Mouse (Mus musculus): ENCODE data around the gene Wfdc17. TPM values are rescaled to one million over a fixed set of nuclear protein-coding genes. Genes with fewer than 3 reads are reported as not detected.

The Wfdc17 gene
- not detected for total RNA-seq (2021)
- long read RNA-seq, experiment 1 = 0 reads
- long read RNA-seq, experiment 2 = 0 reads

DNA sequence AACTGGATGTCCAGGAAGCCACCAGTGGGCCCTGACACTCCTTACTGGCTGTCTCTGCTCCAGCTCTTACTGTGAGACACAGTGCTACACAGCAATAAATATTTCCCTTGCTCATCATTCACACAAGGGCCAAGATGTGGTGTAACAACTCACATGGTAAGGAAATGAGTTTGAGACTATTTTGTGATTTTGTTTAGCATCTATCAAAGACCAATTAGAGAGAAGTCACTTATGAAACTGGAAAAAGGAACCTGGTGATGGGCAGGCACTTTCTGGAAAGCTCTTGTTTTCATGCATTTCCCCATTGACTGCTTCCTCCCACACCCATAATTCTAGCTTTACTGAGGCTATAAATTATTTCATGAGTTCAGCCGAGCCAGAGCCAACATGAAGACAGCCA lies at the start of gene Wfdc17:
TSS of gene Wfdc17 (plus strand) at position 287 of the 400 bp plus-strand sequence.
- no peak for DNase-seq (ENCODE audit: low spot score in 2 of 2)

DNA sequence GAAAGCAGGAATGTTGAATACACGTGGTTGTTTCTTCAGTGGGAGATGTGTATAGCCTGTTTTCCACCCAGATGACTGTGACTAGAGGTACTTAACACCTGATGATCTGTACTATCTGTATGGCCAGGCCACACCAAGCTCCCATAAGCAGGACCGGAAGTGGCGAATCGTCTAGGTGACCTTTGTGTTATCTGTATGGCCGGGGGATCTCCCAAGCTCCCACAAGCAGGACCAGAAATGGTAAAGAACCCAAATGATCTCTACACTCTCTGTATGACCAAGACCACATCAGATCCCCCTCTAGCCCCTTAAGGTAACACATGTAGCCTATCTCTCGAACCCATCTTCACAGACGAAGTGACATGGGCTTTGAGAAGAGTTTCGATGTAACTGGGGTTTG lies 49.2 kb upstream of the Wfdc17 start:
- DNase-seq (ENCODE audit: low spot score in 2 of 2) = no peak

- DNase-seq (ENCODE audit: low spot score in 2 of 2) = no peak
Observed at GRCm38 (mm10) chr11:83657508-83657907, 46.3 kb upstream of the Wfdc17 start.

DNA sequence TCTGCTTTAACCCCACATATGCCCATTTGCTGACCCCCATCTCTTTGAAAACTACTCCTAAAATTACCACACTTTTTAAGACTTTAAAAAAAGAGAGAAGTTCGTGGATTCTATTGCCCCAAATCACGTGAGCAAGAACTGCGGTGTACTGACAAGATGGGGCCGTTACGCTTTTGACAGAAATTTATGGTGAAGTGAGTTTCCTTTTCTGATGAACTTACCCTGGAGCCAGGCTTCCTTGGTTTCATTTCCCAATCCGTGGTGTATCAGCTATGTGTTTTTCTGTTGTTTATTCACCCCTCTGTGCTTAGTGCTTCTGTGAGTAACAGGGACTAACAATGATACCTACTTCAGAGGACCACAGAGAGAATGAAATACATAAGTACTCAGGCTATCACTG lies 45.0 kb upstream of the Wfdc17 start:
- no peak for DNase-seq (ENCODE audit: low spot score in 2 of 2)

- no peak for DNase-seq (ENCODE audit: low spot score in 2 of 2)
Observed at GRCm38 (mm10) chr11:83662204-83662603, 41.6 kb upstream of the Wfdc17 start, which contains the start of gene Ccl4. TSS of gene Ccl4 (plus strand) at chr11:83662584.

DNA sequence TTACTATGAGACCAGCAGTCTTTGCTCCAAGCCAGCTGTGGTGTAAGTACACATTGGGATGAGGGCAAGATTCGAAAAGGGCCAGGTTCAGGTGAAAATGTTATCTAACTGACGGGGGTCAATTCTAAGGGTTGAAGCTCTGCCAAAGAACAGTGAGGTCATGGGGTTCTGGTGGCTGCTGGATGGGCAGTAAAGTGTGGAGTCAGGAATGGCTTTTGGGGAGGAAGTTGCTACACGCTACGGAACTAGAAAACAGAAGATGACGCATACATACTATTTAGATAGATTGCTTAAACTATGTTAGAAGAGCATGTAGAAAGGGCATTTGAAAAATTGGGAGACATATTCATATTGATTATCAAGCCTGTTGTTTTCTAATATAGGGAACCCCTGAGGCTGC lies 40.3 kb upstream of the Wfdc17 start:
- no peak for DNase-seq (ENCODE audit: low spot score in 2 of 2)

DNA sequence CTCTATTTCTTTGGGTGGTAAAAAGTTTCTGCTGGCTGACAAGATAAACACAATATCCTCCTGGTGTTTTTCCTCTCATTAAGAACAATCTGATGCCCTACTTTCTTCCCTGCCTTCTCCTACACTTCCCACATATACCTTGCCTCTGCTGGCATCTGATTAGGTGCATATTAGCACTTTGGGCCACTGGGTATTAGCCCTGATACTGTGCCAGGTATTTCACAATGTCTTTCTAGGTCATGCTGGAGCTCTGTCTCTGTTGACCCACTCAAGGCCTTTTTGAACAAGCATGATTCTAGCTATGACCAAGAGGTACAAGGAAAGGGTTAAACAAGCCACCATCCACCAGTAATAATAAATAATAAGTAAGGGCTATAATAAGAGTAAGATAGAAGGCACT lies 32.0 kb upstream of the Wfdc17 start:
- no peak for DNase-seq (ENCODE audit: low spot score in 2 of 2)

DNA sequence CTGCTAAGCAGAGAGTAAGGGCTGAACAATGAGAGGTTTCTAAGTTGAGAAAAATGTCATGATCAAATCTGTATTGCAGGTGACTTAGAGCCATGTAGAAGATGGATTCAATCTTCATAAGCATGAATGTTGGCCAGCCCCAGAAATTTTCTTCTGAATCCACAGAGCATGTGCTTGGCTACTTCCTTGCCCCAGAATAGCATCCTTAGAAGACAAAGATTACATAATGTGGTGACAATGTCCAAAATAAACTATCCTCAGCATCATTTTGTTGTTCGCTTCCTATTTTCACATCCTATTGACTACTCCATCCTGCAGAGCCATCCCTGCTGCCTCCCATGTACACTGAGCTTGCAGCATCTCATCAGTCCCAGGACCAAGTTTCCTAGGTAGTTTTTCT lies 28.1 kb upstream of the Wfdc17 start:
- no peak for DNase-seq (ENCODE audit: low spot score in 2 of 2)

- DNase-seq (ENCODE audit: low spot score in 2 of 2) = no peak
Observed at GRCm38 (mm10) chr11:83689918-83690317, 13.9 kb upstream of the Wfdc17 start.

DNA sequence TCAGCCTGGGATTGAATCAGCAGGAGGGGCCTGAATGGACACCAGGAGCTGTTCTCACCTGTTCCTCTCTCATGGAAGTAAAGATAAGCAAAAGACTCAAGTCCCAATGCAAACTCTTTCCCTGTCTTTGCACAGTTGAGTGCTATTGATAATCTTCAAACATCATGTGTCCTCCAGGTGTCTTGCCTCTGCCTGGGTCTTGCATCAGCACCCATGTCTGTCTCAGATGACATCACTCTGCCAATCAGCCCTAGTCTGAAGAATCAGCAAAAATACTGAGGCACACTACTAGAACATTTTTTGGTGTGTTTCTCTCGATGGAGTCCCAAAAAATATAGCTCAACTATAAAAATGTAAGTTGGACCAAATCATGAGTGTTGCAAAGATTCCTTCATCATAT lies 11.8 kb upstream of the Wfdc17 start:
- no peak for DNase-seq (ENCODE audit: low spot score in 2 of 2)

DNA sequence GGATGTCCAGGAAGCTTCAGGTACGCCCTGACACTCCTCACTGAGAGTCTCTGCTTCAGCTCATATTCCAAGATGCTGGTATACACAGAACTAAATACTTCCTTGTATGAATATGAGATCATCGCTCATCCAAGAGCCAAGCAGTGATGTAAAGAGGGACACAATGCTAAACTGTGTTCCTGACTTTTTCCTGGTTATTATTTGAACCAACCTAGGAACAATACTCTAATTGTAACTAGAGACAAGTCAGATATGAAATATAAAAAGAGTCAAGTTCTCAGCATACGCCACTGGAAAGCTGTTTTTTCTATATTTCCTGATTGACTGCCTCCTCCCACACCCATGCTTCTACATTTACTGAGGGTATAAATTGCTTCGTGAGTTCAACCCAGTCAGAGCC lies 4.9 kb downstream of the Wfdc17 start, which contains the start of gene Wfdc18:
TSS of gene Wfdc18 (plus strand) at position 301 of the 400 bp plus-strand sequence.
- DNase-seq (ENCODE audit: low spot score in 2 of 2) = no peak

GRCm38 (mm10) chr11:83709683-83710082 lies 5.9 kb downstream of the Wfdc17 start:
- DNase-seq (ENCODE audit: low spot score in 2 of 2) = peak in 1 of 2 experiments; percentile 7

GRCm38 (mm10) chr11:83712671-83713070 lies 8.9 kb downstream of the Wfdc17 start:
- no peak for DNase-seq (ENCODE audit: low spot score in 2 of 2)

DNA sequence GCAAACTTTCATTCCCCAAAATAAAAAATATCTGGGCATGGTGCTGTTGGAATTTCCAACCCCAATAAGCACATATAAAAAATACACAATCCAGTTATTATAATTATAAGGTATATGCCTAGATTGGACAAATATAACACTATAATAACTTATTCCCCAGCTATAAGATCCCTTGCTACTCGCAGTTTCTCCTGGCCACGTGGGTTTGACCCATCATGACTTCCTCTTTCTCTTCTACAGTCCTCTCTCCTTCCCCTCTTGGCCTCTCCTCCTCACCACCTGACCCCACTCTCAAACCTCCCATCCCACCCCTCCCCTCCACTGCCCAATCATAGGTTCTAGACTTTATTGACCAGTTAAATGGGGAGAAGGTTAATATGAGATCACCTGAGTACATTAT lies 10.1 kb downstream of the Wfdc17 start:
- no peak for DNase-seq (ENCODE audit: low spot score in 2 of 2)

GRCm38 (mm10) chr11:83717042-83717665 lies 13.4 kb downstream of the Wfdc17 start:
- DNase-seq (ENCODE audit: low spot score in 2 of 2) = no peak

DNA sequence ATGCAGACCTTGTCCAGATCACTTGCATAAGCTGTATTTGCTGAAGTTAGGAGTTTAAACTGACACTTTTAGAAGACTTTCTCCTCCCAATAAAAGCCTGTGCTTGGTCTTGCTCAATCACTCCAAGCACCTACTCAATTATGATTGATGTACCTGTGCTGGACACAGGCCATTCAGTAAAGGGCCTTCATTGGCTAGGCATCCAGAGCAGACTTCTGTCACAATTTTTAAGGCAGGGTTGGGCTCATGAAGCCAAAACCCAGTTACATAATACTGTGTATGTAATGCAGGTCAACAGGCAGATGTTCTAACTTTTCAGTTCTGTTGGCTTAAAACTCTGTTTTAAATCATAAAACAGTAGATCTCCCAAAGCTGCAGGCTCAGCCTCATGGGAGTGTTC lies 17.0 kb downstream of the Wfdc17 start:
- no peak for DNase-seq (ENCODE audit: low spot score in 2 of 2)

- DNase-seq (ENCODE audit: low spot score in 2 of 2) = no peak
Observed at GRCm38 (mm10) chr11:83728757-83729432, 25.1 kb downstream of the Wfdc17 start.

GRCm38 (mm10) chr11:83731116-83731515 lies 27.3 kb downstream of the Wfdc17 start:
- no peak for DNase-seq (ENCODE audit: low spot score in 2 of 2)

GRCm38 (mm10) chr11:83733071-83733640 lies 29.4 kb downstream of the Wfdc17 start:
- no peak for DNase-seq (ENCODE audit: low spot score in 2 of 2)

DNA sequence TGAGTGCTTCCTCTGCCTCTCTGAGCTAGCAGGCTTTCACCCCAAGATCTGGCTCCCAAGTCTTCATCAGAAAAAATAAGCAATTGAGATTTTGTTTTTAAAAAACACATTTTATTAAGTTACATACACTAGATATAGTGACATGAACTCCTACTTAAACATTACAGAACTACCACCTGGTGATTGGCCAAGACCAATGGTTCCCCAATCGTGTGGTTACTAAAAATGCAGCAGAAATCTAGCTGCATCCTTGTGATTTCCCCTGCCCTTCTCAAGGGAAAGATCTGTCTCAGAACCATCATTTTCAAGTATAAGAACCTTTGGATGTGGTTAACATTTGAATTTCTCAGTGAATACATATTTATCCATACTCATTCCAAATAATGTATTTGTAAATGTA lies 30.4 kb downstream of the Wfdc17 start:
- no peak for DNase-seq (ENCODE audit: low spot score in 2 of 2)

- no peak for DNase-seq (ENCODE audit: low spot score in 2 of 2)
Observed at GRCm38 (mm10) chr11:83735881-83736280, 32.1 kb downstream of the Wfdc17 start.

GRCm38 (mm10) chr11:83737109-83737558 lies 33.3 kb downstream of the Wfdc17 start:
- DNase-seq (ENCODE audit: low spot score in 2 of 2) = no peak
